Mouse (Mus musculus): ENCODE results near the gene Tlx3.

The Tlx3 gene

GRCm38 (mm10) chr11:33203383-33204328 is at the start of gene Tlx3:
Tlx3 (minus strand) TSS chr11:33203589.
- peak in 1 of 2 experiments; percentile 30 for DNase-seq

GRCm38 (mm10) chr11:33240295-33240694 is 36.9 kb upstream of the Tlx3 start:
- no peak for DNase-seq

GRCm38 (mm10) chr11:33234134-33234533 is 30.7 kb upstream of the Tlx3 start:
- DNase-seq, result no peak

GRCm38 (mm10) chr11:33232056-33232455 is 28.7 kb upstream of the Tlx3 start:
- no peak for DNase-seq

- no peak for DNase-seq
These were observed 24.8 kb upstream of the Tlx3 start for GRCm38 (mm10) chr11:33228186-33228585.

GRCm38 (mm10) chr11:33226516-33226915 is 23.1 kb upstream of the Tlx3 start:
- DNase-seq, result no peak

- no peak for DNase-seq
These were observed 18.4 kb upstream of the Tlx3 start for GRCm38 (mm10) chr11:33221566-33222365.

- DNase-seq, result no peak
These were observed 17.4 kb upstream of the Tlx3 start for GRCm38 (mm10) chr11:33220763-33221162.

GRCm38 (mm10) chr11:33217384-33218079 is 14.1 kb upstream of the Tlx3 start:
- no peak for DNase-seq

GRCm38 (mm10) chr11:33207411-33207810 is 4.0 kb upstream of the Tlx3 start:
- DNase-seq, result no peak

GRCm38 (mm10) chr11:33204966-33205365 is 1.6 kb upstream of the Tlx3 start:
- DNase-seq, result no peak

- peak in 1 of 2 experiments; percentile 8 for DNase-seq
These were observed 928 bp upstream of the Tlx3 start for GRCm38 (mm10) chr11:33204329-33204705.

- DNase-seq, result no peak
These were observed 417 bp downstream of the Tlx3 start for GRCm38 (mm10) chr11:33202972-33203371.

- DNase-seq, result peak in 1 of 2 experiments; percentile 35
These were observed 1.1 kb downstream of the Tlx3 start for GRCm38 (mm10) chr11:33202296-33202695.

- peak in 1 of 2 experiments; percentile 25 for DNase-seq
These were observed 1.8 kb downstream of the Tlx3 start for GRCm38 (mm10) chr11:33201626-33202010.

- peak in 1 of 2 experiments; percentile 40 for DNase-seq
These were observed 2.4 kb downstream of the Tlx3 start for GRCm38 (mm10) chr11:33200764-33201625.

- peak in 1 of 2 experiments; percentile 32 for DNase-seq
These were observed 3.3 kb downstream of the Tlx3 start for GRCm38 (mm10) chr11:33199906-33200763.

- DNase-seq, result no peak
These were observed 4.3 kb downstream of the Tlx3 start for GRCm38 (mm10) chr11:33199117-33199514.

GRCm38 (mm10) chr11:33198351-33199116 is 4.9 kb downstream of the Tlx3 start:
- DNase-seq, result no peak

- no peak for DNase-seq
These were observed 5.7 kb downstream of the Tlx3 start for GRCm38 (mm10) chr11:33197673-33198072.

All from kidney, postnatal 36 days (tissue).